Mouse (Mus musculus): ENCODE data around the gene Ppfibp2.

DNA sequence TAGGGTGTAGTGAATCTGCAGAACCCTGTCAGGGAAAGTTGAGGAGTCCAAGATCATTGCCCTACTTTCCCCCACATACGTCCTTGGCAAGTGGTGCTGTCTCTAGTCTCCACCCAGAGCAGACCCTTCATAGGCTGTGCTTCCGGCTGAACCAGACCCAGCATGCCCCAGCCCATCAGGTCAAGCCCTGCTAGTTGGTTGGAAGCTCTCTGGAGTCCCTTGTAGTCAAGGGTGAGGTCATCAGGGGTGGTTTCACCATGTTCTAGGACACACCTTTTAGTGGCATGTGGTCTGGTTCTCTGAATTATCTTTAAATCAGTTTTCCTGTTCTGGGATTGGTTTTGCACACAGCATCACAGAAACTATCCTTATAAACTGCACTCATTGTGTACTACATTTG, 86.3 kb downstream of the Ppfibp2 start:
- TF ChIP-seq CTCF (IDR thresholded peaks at IDR 0.05; ENCODE audit: control insufficient read depth, insufficient read depth, insufficient read length): no peak
- TF ChIP-seq USF1 (IDR thresholded peaks at IDR 0.05; ENCODE audit: low read depth): no peak
- no peak for TF ChIP-seq FOSL1 (IDR thresholded peaks at IDR 0.05; ENCODE audit: insufficient read depth, low read length, poor library complexity, severe bottlenecking)
- TF ChIP-seq MAX (IDR thresholded peaks at IDR 0.05): no peak
